Mouse (Mus musculus): ENCODE data around the gene Utp4. TPM values are rescaled to one million over a fixed set of nuclear protein-coding genes. Genes with fewer than 3 reads are reported as not detected.

Gene Utp4
- 42.7 and 45.2 TPM in 2 replicates for polyA plus RNA-seq (2014; fragmentation: Nextera tagmentation; extraction: Ambion mirVana)

DNA sequence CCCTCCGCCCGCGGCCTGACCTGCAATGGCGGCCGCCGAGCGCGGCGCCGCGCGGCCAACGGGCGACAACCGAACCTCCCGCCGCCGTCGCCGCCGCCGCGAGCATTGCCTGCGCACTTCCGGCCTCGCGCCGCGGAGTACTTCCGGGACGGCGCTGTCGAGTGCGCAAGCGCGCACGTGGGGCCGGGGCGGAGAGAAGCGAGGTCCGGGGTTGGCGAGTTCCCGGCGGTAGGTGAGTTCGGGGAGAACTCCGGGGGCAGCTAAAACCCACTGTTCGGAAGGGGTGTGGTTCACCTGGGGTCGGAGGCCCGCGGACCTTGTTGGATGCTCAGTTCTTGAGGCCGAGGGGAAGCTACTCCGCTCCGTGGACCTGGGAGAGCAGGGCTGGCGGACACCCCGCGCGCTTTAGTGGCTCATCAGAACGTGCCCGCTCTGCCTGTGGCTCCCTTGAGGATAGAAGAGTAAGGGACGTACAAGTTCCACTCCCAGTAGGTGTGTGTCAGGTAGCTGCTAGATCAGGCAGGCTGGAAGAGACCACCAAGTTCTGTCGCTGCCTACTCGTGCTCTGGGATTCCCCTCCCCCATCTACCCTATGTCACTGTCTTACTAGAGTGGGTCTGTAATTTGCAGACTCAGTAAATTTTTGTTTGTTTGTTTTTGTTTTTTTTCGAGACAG lies at the start of gene Utp4:
Gene Utp4, plus strand, starts transcription at position 156 of the 676 bp plus-strand sequence.
- peak; percentile 94 for ATAC-seq (ENCODE audit: low read depth)

GRCm38 (mm10) chr8:106850034-106850433 lies 43.4 kb upstream of the Utp4 start:
- Histone ChIP-seq H3K27ac (ENCODE audit: low read depth, low read length) (no peak overlapping the region), H3K4me1 (ENCODE audit: control insufficient read depth, insufficient read depth, low read length) (no peaks in the 10 kb centered on the region), H3K36me3 (ENCODE audit: control insufficient read depth, insufficient read depth, low read length) (no peaks in the 10 kb centered on the region), H3K4me2 (ENCODE audit: low read depth, low read length) (no peak overlapping the region), H3K9ac (replicated peaks; ENCODE audit: low read depth, low read length) (no peak overlapping the region), H3K4me3 (ENCODE audit: low read depth, low read length) (no peak overlapping the region), H3K27me3 (ENCODE audit: control insufficient read depth, insufficient read depth, low read length) (no peaks in the 10 kb centered on the region), H3K9me3 (ENCODE audit: control insufficient read depth, low read length) (no peaks in the 10 kb centered on the region)
- WGBS: 93% methylated on average over 10 of the region's 10 CpGs
- no peak for ATAC-seq (ENCODE audit: low read depth)

More for the DNA sequence above, at the start of gene Utp4:
- H3K27me3 ChIP-seq (ENCODE audit: control insufficient read depth, insufficient read depth, low read length): no peaks in the 10 kb centered on the region
- peaks cover 12% of the 10 kb centered on the region; the same call in 1 of the 2 replicates for H3K36me3 ChIP-seq (ENCODE audit: control insufficient read depth, insufficient read depth, low read length)
- peak within 1 kb of the TSS; percentile 75 for H3K4me2 ChIP-seq (ENCODE audit: low read depth, low read length)
- peaks cover 10% of the 10 kb centered on the region for H3K4me1 ChIP-seq (ENCODE audit: control insufficient read depth, insufficient read depth, low read length)
- H3K4me3 ChIP-seq (ENCODE audit: low read depth, low read length): peak within 1 kb of the TSS; percentile 93
- H3K9me3 ChIP-seq (ENCODE audit: control insufficient read depth, low read length): no peaks in the 10 kb centered on the region
- H3K9ac ChIP-seq (replicated peaks; ENCODE audit: low read depth, low read length): peak within 1 kb of the TSS; percentile 94
- WGBS: under 1% methylated on average over 62 of the region's 63 CpGs
- peak within 1 kb of the TSS; percentile 93 for H3K27ac ChIP-seq (ENCODE audit: low read depth, low read length)

DNA sequence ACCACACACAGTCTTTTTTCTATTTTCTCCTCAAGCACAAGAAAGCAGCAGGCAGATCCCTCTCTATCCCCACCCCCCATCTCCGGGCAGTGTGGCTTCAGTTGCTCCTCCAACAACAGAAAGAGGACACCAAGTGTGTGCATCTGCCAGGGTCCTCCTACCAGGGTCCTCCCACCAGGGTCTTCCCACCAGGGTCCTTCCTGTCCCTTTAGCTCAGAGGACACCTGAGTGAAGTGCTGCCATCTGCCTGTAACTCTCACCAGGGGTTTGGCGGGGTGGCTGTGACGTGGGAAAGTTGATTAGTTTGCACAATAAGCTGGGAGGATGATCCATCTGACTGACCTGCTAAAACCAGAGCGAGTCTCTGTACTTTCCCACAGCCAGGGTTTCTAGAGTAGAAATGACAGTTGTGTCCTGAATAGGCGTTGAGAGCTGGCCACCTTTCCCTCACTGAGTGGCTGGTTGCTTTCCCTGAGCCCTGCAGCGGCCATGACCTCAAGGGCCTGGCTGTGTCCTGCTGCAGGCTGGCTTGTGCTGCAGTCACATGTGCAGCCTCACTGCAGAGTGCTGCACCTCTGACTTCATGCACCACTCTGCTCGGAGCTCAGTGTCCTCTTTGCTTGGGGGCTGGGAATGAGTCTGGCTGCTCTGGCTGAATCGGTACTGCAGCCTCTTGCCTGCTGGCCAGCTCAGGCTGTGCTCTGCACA lies 38.7 kb upstream of the Utp4 start:
- H3K9me3 ChIP-seq (ENCODE audit: control insufficient read depth, low read length): no peaks in the 10 kb centered on the region
- no peak for ATAC-seq (ENCODE audit: low read depth)
- WGBS: 59% methylated on average over 8 of the region's 8 CpGs
- no peaks in the 10 kb centered on the region for H3K36me3 ChIP-seq (ENCODE audit: control insufficient read depth, insufficient read depth, low read length)
- no peaks in the 10 kb centered on the region for H3K27me3 ChIP-seq (ENCODE audit: control insufficient read depth, insufficient read depth, low read length)
- no peak overlapping the region for H3K27ac ChIP-seq (ENCODE audit: low read depth, low read length)
- H3K4me3 ChIP-seq (ENCODE audit: low read depth, low read length): no peak overlapping the region
- no peak overlapping the region for H3K4me2 ChIP-seq (ENCODE audit: low read depth, low read length)
- H3K9ac ChIP-seq (replicated peaks; ENCODE audit: low read depth, low read length): no peak overlapping the region
- no peaks in the 10 kb centered on the region for H3K4me1 ChIP-seq (ENCODE audit: control insufficient read depth, insufficient read depth, low read length)

GRCm38 (mm10) chr8:106855242-106855562 lies 38.2 kb upstream of the Utp4 start:
- H3K36me3 ChIP-seq (ENCODE audit: control insufficient read depth, insufficient read depth, low read length): no peaks in the 10 kb centered on the region
- H3K27ac ChIP-seq (ENCODE audit: low read depth, low read length): no peak overlapping the region
- 87% methylated on average over 3 of the region's 3 CpGs for WGBS
- H3K9me3 ChIP-seq (ENCODE audit: control insufficient read depth, low read length): no peaks in the 10 kb centered on the region
- H3K9ac ChIP-seq (replicated peaks; ENCODE audit: low read depth, low read length): no peak overlapping the region
- ATAC-seq (ENCODE audit: low read depth): no peak
- no peak overlapping the region for H3K4me2 ChIP-seq (ENCODE audit: low read depth, low read length)
- H3K4me1 ChIP-seq (ENCODE audit: control insufficient read depth, insufficient read depth, low read length): no peaks in the 10 kb centered on the region
- no peak overlapping the region for H3K4me3 ChIP-seq (ENCODE audit: low read depth, low read length)
- no peaks in the 10 kb centered on the region for H3K27me3 ChIP-seq (ENCODE audit: control insufficient read depth, insufficient read depth, low read length)

GRCm38 (mm10) chr8:106862845-106863244 lies 30.6 kb upstream of the Utp4 start:
- no peak overlapping the region for H3K4me3 ChIP-seq (ENCODE audit: low read depth, low read length)
- ATAC-seq (ENCODE audit: low read depth): no peak
- WGBS: 90% methylated on average over 10 of the region's 10 CpGs

GRCm38 (mm10) chr8:106865354-106865753 lies 28.1 kb upstream of the Utp4 start:
- no peak for ATAC-seq (ENCODE audit: low read depth)
- H3K4me2 ChIP-seq (ENCODE audit: low read depth, low read length): no peak overlapping the region
- no peaks in the 10 kb centered on the region for H3K9me3 ChIP-seq (ENCODE audit: control insufficient read depth, low read length)
- peaks cover 8% of the 10 kb centered on the region for H3K27me3 ChIP-seq (ENCODE audit: control insufficient read depth, insufficient read depth, low read length)
- H3K36me3 ChIP-seq (ENCODE audit: control insufficient read depth, insufficient read depth, low read length): no peaks in the 10 kb centered on the region
- H3K4me1 ChIP-seq (ENCODE audit: control insufficient read depth, insufficient read depth, low read length): no peaks in the 10 kb centered on the region
- H3K4me3 ChIP-seq (ENCODE audit: low read depth, low read length): no peak overlapping the region
- H3K27ac ChIP-seq (ENCODE audit: low read depth, low read length): no peak overlapping the region
- H3K9ac ChIP-seq (replicated peaks; ENCODE audit: low read depth, low read length): no peak overlapping the region
- 71% methylated on average over 9 of the region's 9 CpGs for WGBS

More at GRCm38 (mm10) chr8:106862845-106863244, 30.6 kb upstream of the Utp4 start:
- H3K36me3 ChIP-seq (ENCODE audit: control insufficient read depth, insufficient read depth, low read length): no peaks in the 10 kb centered on the region
- no peaks in the 10 kb centered on the region for H3K4me1 ChIP-seq (ENCODE audit: control insufficient read depth, insufficient read depth, low read length)
- H3K9me3 ChIP-seq (ENCODE audit: control insufficient read depth, low read length): no peaks in the 10 kb centered on the region
- no peak overlapping the region for H3K9ac ChIP-seq (replicated peaks; ENCODE audit: low read depth, low read length)
- no peak overlapping the region for H3K27ac ChIP-seq (ENCODE audit: low read depth, low read length)
- no peak overlapping the region for H3K4me2 ChIP-seq (ENCODE audit: low read depth, low read length)
- no peaks in the 10 kb centered on the region for H3K27me3 ChIP-seq (ENCODE audit: control insufficient read depth, insufficient read depth, low read length)

- Histone ChIP-seq H3K9me3 (ENCODE audit: control insufficient read depth, low read length) (no peaks in the 10 kb centered on the region), H3K4me2 (ENCODE audit: low read depth, low read length) (peak within 1 kb of the TSS; percentile 95), H3K27ac (ENCODE audit: low read depth, low read length) (peak within 1 kb of the TSS; percentile 64), H3K9ac (replicated peaks; ENCODE audit: low read depth, low read length) (peak within 1 kb of the TSS; percentile 65), H3K27me3 (ENCODE audit: control insufficient read depth, insufficient read depth, low read length) (peaks cover 19% of the 10 kb centered on the region), H3K4me1 (ENCODE audit: control insufficient read depth, insufficient read depth, low read length) (peaks cover 19% of the 10 kb centered on the region), H3K4me3 (ENCODE audit: low read depth, low read length) (peak within 1 kb of the TSS; percentile 55), H3K36me3 (ENCODE audit: control insufficient read depth, insufficient read depth, low read length) (0 out of 2 replicates have a peak, but pooled peaks cover 6% of the 10 kb centered on the region)
- ATAC-seq (ENCODE audit: low read depth): no peak
- 1% methylated on average over 18 of the region's 18 CpGs for WGBS
These were observed 23.4 kb upstream of the Utp4 start, which contains the start of gene Has3 for GRCm38 (mm10) chr8:106870051-106870450. Gene Has3 (plus strand): TSS chr8:106870242.

DNA sequence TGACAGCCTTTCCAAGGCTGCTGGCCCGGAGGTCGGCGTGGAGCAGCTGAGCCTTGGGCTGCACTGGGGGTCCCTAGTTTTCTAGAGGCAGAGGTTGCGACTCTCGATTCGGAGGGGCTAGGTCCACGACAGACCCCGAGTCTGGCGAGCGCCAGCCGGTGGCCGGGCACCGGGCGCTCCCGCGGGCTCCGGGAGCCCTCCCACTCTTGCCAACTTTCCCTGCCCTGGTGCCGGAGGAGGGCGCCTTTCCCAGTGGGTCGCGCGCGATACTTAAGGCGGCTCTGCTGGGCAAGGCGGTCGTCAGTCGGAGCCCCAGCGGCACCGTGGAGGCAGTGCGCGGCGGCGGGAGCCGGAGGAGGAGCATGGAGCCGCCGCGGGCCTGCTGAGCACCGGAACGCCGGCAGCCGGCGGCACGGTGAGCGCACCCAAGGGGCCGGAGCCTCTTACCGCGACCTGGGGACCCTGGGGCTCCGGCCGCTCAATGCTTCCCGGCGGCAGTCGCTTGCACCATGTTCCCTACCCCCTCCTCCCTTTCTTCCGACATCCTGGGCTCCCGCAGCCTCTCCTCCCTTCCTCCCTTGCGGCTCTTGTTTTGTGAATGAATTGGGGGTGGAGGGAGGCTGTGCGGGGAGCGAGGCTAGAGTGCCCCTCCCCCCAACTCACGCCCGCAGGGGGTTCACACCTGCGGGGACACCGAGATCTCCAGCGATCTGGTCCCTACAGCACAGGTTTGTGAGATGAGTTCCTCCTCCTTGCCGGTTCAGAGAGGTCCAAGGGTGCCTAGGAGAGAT lies 22.7 kb upstream of the Utp4 start:
- peaks cover 19% of the 10 kb centered on the region for H3K4me1 ChIP-seq (ENCODE audit: control insufficient read depth, insufficient read depth, low read length)

More for the DNA sequence above, 22.7 kb upstream of the Utp4 start:
- Histone ChIP-seq H3K4me2 (ENCODE audit: low read depth, low read length) (peak overlapping the region; percentile 95), H3K9me3 (ENCODE audit: control insufficient read depth, low read length) (no peaks in the 10 kb centered on the region), H3K9ac (replicated peaks; ENCODE audit: low read depth, low read length) (peak overlapping the region; percentile 65), H3K27ac (ENCODE audit: low read depth, low read length) (peak overlapping the region; percentile 64), H3K4me3 (ENCODE audit: low read depth, low read length) (peak overlapping the region; percentile 55), H3K27me3 (ENCODE audit: control insufficient read depth, insufficient read depth, low read length) (peaks cover 19% of the 10 kb centered on the region), H3K36me3 (ENCODE audit: control insufficient read depth, insufficient read depth, low read length) (0 out of 2 replicates have a peak, but pooled peaks cover 6% of the 10 kb centered on the region)
- WGBS: under 1% methylated on average over 50 of the region's 63 CpGs
- peak; percentile 79 for ATAC-seq (ENCODE audit: low read depth)

Data from neural tube, embryonic 14.5 days (tissue).